Mouse (Mus musculus) kidney, adult 2 months (tissue): Measurements from ENCODE around the gene Amfr. TPM values are rescaled to one million over a fixed set of nuclear protein-coding genes. Genes with fewer than 3 reads are reported as not detected.

Experiments
- DNase-seq: peaks from one replicate; pipeline ENCODE4 v3.0.0; 2021
- H3K27ac ChIP-seq: fragments of 200-500 bp; 2 replicates; pipeline ENCODE4 v1.5.1; 2012; ENCODE audit warnings: low read depth, low read length, control low read depth, inconsistent platforms; ENCODE audit not compliant: insufficient read depth
- H3K27me3 ChIP-seq: fragments of 200-500 bp; replicated peaks from 2 replicates; pipeline ENCODE4 v1.6.1; 2012; ENCODE audit warnings: mild to moderate bottlenecking, moderate library complexity, low read length, inconsistent platforms; ENCODE audit not compliant: control insufficient read depth, insufficient read depth
- H3K36me3 ChIP-seq: fragments of 200-500 bp; 2 replicates; pipeline ENCODE4 v1.6.1; 2012; ENCODE audit warnings: mild to moderate bottlenecking, moderate library complexity, low read length, inconsistent platforms; ENCODE audit not compliant: control insufficient read depth, insufficient read depth
- H3K4me1 ChIP-seq: fragments of 200-500 bp; 2 replicates; pipeline ENCODE4 v1.6.1; 2011; ENCODE audit warnings: low read length; ENCODE audit not compliant: control insufficient read depth, insufficient read depth
- H3K4me3 ChIP-seq: fragments of 200-500 bp; 2 replicates; pipeline ENCODE4 v1.5.1; 2011; ENCODE audit warnings: mild to moderate bottlenecking, low read depth, low read length, control low read depth; ENCODE audit not compliant: insufficient read depth
- CTCF ChIP-seq: fragments of 200-500 bp; conservative IDR thresholded peaks from 2 replicates; pipeline ENCODE4 v1.5.1; 2011; ENCODE audit warnings: low read depth, mild to moderate bottlenecking, control low read depth, low read length, moderate library complexity, mixed read lengths; ENCODE audit not compliant: insufficient read depth, insufficient read length
- POLR2A ChIP-seq: fragments of 200-500 bp; IDR thresholded peaks from one replicate; pipeline ENCODE4 v1.6.1; 2011; ENCODE audit warnings: low read depth, low read length, control low read depth
- WGBS: fragments of 180-500 bp; shearing (Covaris S2); methylation state at CpG from one replicate; pipeline ENCODE4 v1.1.7; 2018; 5-methylcytosine and 5-hydroxymethylcytosine counted together
- polyA plus RNA-seq: library from polyadenylated mRNA; depleted of rRNA; stranded (reverse); fragments of >200 nt; gene quantifications from 2 replicates; pipeline ENCODE4 v1.2.3, GENCODE M21; 2012

The Amfr gene
- polyA plus RNA-seq, 1 experiment = 171 TPM

GRCm38 (mm10) chr8:94035200-94035599, 22.6 kb upstream of the Amfr start:
- Histone ChIP-seq H3K27ac (no peak overlapping the region), H3K27me3 (no peaks in the 10 kb centered on the region), H3K4me1 (peaks cover 5% of the 10 kb centered on the region; the same call in 1 of the 2 replicates), H3K36me3 (no peaks in the 10 kb centered on the region), H3K4me3 (no peak overlapping the region)
- TF ChIP-seq POLR2A (no peak), CTCF (no peak)
- WGBS = 39% methylated on average over 5 of the region's 5 CpGs
- DNase-seq = peak; percentile 17

GRCm38 (mm10) chr8:94033601-94034000, 21.0 kb upstream of the Amfr start:
- WGBS = 81% methylated on average over 3 of the region's 3 CpGs
- peaks cover 5% of the 10 kb centered on the region; the same call in 1 of the 2 replicates for H3K4me1 ChIP-seq
- no peaks in the 10 kb centered on the region for H3K27me3 ChIP-seq
- TF ChIP-seq POLR2A (no peak), CTCF (no peak)
- H3K4me3 ChIP-seq = no peak overlapping the region
- no peak overlapping the region for H3K27ac ChIP-seq
- H3K36me3 ChIP-seq = no peaks in the 10 kb centered on the region
- no peak for DNase-seq

DNA sequence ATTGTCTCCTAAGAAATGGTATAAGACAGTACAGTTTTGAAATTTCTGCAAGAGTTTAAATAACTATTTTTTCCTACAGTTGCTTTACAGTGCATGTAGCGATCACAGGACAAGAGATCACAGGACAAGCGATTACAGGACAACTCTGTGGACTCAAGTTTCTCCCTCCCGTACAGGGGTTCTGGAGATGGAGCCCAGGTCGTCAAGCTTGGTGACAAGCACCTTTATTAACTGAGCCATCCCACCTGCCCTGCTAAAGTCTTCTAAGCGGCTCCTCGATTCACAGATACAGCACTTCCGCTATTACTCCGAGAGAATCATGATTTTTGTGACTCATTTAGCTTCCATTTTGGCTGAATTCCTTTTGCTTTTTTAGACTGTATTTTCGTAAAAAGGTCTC, 17.1 kb upstream of the Amfr start:
- H3K4me3 ChIP-seq = no peak overlapping the region
- no peak overlapping the region for H3K27ac ChIP-seq
- WGBS = 83% methylated on average over 9 of the region's 9 CpGs
- H3K36me3 ChIP-seq = peaks cover 6% of the 10 kb centered on the region
- no peak for TF ChIP-seq CTCF
- TF ChIP-seq POLR2A = no peak
- no peaks in the 10 kb centered on the region for H3K4me1 ChIP-seq
- DNase-seq = no peak
- H3K27me3 ChIP-seq = no peaks in the 10 kb centered on the region

DNA sequence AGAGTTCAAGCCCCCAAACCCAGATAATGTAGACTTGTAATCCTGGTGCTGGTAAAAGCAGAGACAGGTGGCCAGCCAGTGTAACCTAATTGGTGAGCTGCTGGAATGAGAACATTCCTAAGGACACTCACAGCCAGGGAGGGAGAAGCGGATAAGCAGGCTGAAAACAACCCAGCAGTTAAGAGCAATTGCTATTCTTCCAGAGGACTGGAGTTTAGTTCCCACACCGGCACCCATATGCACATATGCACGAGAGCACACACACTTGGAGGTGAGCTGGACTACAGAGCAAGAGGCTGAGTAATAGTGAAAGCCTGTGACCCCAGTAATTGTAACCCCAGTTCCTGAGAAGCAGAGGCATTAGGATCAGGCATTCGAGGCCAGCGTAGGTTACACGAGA, 11.3 kb upstream of the Amfr start:
- Histone ChIP-seq H3K4me3 (no peak overlapping the region), H3K36me3 (peaks cover 9% of the 10 kb centered on the region), H3K27ac (no peak overlapping the region), H3K27me3 (no peaks in the 10 kb centered on the region), H3K4me1 (no peaks in the 10 kb centered on the region)
- no peak for DNase-seq
- TF ChIP-seq POLR2A (no peak), CTCF (no peak)
- WGBS = 97% methylated on average over 6 of the region's 6 CpGs

GRCm38 (mm10) chr8:94013026-94013612, 477 bp upstream of the Amfr start:
- TF ChIP-seq CTCF = no peak
- WGBS = 31% methylated on average over 7 of the region's 7 CpGs
- Histone ChIP-seq H3K4me3 (peak overlapping the region; percentile 96), H3K4me1 (peaks cover 25% of the 10 kb centered on the region), H3K27ac (peak overlapping the region; percentile 69), H3K36me3 (no peaks in the 10 kb centered on the region), H3K27me3 (no peaks in the 10 kb centered on the region)
- peak; percentile 50 for DNase-seq

DNA sequence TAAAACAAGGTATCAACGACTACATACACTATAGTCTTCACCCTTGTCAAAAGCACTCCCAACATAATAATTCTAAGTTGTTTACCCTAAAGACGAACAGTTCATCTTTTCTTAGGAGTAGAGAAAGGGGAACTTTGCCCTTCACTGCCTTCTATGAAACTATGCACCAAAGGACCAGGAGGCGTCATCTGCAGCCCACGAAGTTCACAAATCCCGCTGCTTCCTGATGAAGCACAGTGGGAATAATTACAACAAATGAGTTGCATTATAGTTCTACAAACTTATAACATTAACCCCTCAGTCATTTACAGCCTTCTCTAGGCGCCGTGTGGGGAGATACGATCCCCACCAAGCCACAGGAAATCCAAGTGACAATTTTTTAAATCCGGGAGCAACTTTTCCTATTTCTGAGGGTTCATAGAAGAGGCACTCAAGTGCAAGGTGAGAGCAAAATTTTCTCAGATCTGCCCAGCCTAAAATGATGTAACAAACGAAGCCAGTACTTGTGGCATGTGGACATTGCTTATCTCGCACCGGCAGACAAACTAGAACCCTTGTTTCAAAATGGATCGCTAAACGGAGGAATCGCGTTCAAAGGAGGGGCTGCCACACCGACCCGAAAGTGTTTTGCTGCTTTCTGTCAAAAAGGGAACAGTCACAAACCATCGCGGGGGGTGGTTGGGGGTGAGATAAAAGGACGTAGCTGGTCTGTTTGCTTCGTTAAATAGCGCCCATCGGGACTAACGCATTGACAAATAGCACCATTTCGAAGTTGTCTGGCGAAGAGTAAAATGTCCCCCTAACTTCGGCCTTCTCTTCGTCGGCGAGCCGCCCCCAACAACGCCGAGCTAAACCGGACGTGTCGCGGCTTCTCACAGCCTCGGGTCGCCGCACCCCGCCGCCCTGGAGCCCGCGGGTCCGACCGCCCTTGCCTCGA, 1.3 kb downstream of the Amfr start:
- H3K27ac ChIP-seq = peak overlapping the region; percentile 90

GRCm38 (mm10) chr8:94010101-94010705, 2.4 kb downstream of the Amfr start:
- no peak for TF ChIP-seq POLR2A
- TF ChIP-seq CTCF = no peak
- Histone ChIP-seq H3K36me3 (no peaks in the 10 kb centered on the region), H3K4me3 (no peak overlapping the region), H3K4me1 (peaks cover 28% of the 10 kb centered on the region), H3K27ac (peak overlapping the region; percentile 83), H3K27me3 (no peaks in the 10 kb centered on the region)
- no peak for DNase-seq
- 64% methylated on average over 2 of the region's 2 CpGs for WGBS

More for the DNA sequence above, 1.3 kb downstream of the Amfr start:
- Histone ChIP-seq H3K27me3 (no peaks in the 10 kb centered on the region), H3K4me3 (peak overlapping the region; percentile 96), H3K4me1 (peaks cover 28% of the 10 kb centered on the region), H3K36me3 (no peaks in the 10 kb centered on the region)
- 2% methylated on average over 48 of the region's 48 CpGs for WGBS
- no peak for TF ChIP-seq POLR2A
- TF ChIP-seq CTCF = no peak
- DNase-seq = peak; percentile 51
